Mouse (Mus musculus): ENCODE data around the gene Erp27. TPM values are rescaled to one million over a fixed set of nuclear protein-coding genes. Genes with fewer than 3 reads are reported as not detected.

Erp27 gene
- polyA plus RNA-seq, 1 experiment from 2014 or later: 0.28 TPM

- 48% methylated on average over 8 of the region's 8 CpGs for WGBS
- Histone ChIP-seq H3K9me3 (no peaks in the 10 kb centered on the region), H3K4me2 (replicated peaks) (no peak overlapping the region), H3K9ac (no peak overlapping the region), H3K27me3 (no peaks in the 10 kb centered on the region), H3K4me1 (peaks cover 20% of the 10 kb centered on the region; the same call in 1 of the 2 replicates), H3K4me3 (no peak overlapping the region), H3K27ac (no peak overlapping the region), H3K36me3 (no peaks in the 10 kb centered on the region)
- ATAC-seq (ENCODE audit: low FRiP score, low read depth): peak; percentile 32; the same call in 1 of the 2 replicates
Observed at GRCm38 (mm10) chr6:136881678-136882077, 40.3 kb downstream of the Erp27 start.

GRCm38 (mm10) chr6:136875670-136876069, 46.3 kb downstream of the Erp27 start, which contains the start of gene Mgp:
TSS of gene Mgp (minus strand) at chr6:136875823.
- Histone ChIP-seq H3K4me1 (peaks cover 32% of the 10 kb centered on the region), H3K9me3 (no peaks in the 10 kb centered on the region), H3K4me2 (replicated peaks) (peak within 1 kb of the TSS; percentile 63), H3K27ac (peak within 1 kb of the TSS; percentile 85), H3K4me3 (peak within 1 kb of the TSS; percentile 46), H3K36me3 (0 out of 2 replicates have a peak, but pooled peaks cover 5% of the 10 kb centered on the region), H3K27me3 (no peaks in the 10 kb centered on the region), H3K9ac (peak within 1 kb of the TSS; percentile 67)
- 15% methylated on average over 9 of the region's 9 CpGs for WGBS
- peak; percentile 90 for ATAC-seq (ENCODE audit: low FRiP score, low read depth)

- Histone ChIP-seq H3K9me3 (no peaks in the 10 kb centered on the region), H3K4me2 (replicated peaks) (peak overlapping the region; percentile 57), H3K36me3 (0 out of 2 replicates have a peak, but pooled peaks cover 5% of the 10 kb centered on the region), H3K27ac (peak overlapping the region; percentile 64; the same call in 1 of the 2 replicates), H3K27me3 (no peaks in the 10 kb centered on the region), H3K9ac (peak overlapping the region; percentile 48), H3K4me1 (peaks cover 32% of the 10 kb centered on the region), H3K4me3 (peak overlapping the region; percentile 46)
- WGBS: 14% methylated on average over 8 of the region's 8 CpGs
- ATAC-seq (ENCODE audit: low FRiP score, low read depth): 0 out of 2 replicates have a peak, but pooled peaks have one; percentile 21
Observed at GRCm38 (mm10) chr6:136874599-136874998, 47.4 kb downstream of the Erp27 start.

GRCm38 (mm10) chr6:136868921-136869320, 53.1 kb downstream of the Erp27 start:
- Histone ChIP-seq H3K9ac (no peak overlapping the region), H3K36me3 (0 out of 2 replicates have a peak, but pooled peaks cover 5% of the 10 kb centered on the region), H3K4me1 (peaks cover 44% of the 10 kb centered on the region), H3K9me3 (no peaks in the 10 kb centered on the region), H3K4me3 (no peak overlapping the region), H3K27ac (no peak overlapping the region), H3K4me2 (replicated peaks) (no peak overlapping the region), H3K27me3 (no peaks in the 10 kb centered on the region)
- WGBS: 65% methylated on average over 5 of the region's 5 CpGs
- ATAC-seq (ENCODE audit: low FRiP score, low read depth): no peak

DNA sequence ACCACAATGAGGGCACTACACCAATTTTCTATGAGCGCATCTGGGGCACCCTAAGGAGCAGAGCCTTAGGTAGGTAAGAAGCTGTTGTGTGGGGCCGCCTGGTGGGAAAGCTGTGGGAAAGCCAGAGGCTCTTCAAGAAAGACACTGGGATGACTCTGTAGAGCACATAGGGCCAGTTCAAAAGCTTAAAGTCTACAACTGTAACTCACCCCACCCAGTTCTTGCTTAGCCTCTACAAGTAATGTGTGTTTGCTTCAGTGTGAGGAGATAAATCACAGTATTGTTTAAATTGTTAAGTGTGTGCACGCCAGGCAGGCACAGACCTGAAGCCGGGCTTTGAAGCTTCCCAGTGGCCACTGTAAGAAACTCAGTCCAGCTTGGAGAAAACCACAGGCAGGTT, 55.8 kb downstream of the Erp27 start:
- H3K27ac ChIP-seq: no peak overlapping the region
- H3K9ac ChIP-seq: no peak overlapping the region
- 73% methylated on average over 4 of the region's 4 CpGs for WGBS
- H3K4me3 ChIP-seq: no peak overlapping the region
- H3K27me3 ChIP-seq: no peaks in the 10 kb centered on the region
- H3K4me1 ChIP-seq: peaks cover 32% of the 10 kb centered on the region
- no peaks in the 10 kb centered on the region for H3K9me3 ChIP-seq
- H3K36me3 ChIP-seq: no peaks in the 10 kb centered on the region
- ATAC-seq (ENCODE audit: low FRiP score, low read depth): no peak
- no peak overlapping the region for H3K4me2 ChIP-seq (replicated peaks)

DNA sequence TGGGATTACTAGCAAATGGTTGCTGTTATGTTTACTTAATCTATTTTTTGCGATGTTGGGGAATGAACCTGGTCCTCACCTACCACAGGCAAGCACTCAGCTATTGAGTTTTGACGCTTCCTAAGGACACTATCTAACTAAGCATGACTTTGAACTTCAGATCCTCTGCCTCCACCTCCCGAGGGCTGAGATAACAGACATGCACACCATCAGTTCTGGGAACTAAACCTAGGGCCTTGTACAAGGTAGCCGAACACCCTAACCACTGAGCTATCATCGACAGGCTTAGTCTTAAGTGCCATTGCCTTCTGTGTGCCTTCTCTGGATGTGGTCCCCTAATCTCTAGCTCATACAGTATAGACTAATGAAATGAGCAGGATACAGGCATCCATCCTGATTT, 56.6 kb downstream of the Erp27 start:
- H3K4me2 ChIP-seq (replicated peaks): no peak overlapping the region
- H3K4me3 ChIP-seq: no peak overlapping the region
- H3K9me3 ChIP-seq: no peaks in the 10 kb centered on the region
- no peak overlapping the region for H3K27ac ChIP-seq
- ATAC-seq (ENCODE audit: low FRiP score, low read depth): no peak
- peaks cover 32% of the 10 kb centered on the region for H3K4me1 ChIP-seq
- no peaks in the 10 kb centered on the region for H3K36me3 ChIP-seq
- WGBS: 91% methylated on average over 5 of the region's 5 CpGs
- H3K9ac ChIP-seq: no peak overlapping the region
- no peaks in the 10 kb centered on the region for H3K27me3 ChIP-seq

GRCm38 (mm10) chr6:136861020-136861419, 61.0 kb downstream of the Erp27 start:
- H3K27me3 ChIP-seq: no peaks in the 10 kb centered on the region
- H3K36me3 ChIP-seq: no peaks in the 10 kb centered on the region
- H3K9ac ChIP-seq: no peak overlapping the region
- no peaks in the 10 kb centered on the region for H3K9me3 ChIP-seq
- 44% methylated on average over 9 of the region's 9 CpGs for WGBS
- no peak overlapping the region for H3K27ac ChIP-seq
- ATAC-seq (ENCODE audit: low FRiP score, low read depth): 0 out of 2 replicates have a peak, but pooled peaks have one; percentile 20
- H3K4me3 ChIP-seq: no peak overlapping the region
- H3K4me2 ChIP-seq (replicated peaks): no peak overlapping the region
- H3K4me1 ChIP-seq: peaks cover 23% of the 10 kb centered on the region

GRCm38 (mm10) chr6:136858420-136858819, 63.6 kb downstream of the Erp27 start:
- no peak overlapping the region for H3K27ac ChIP-seq
- H3K4me3 ChIP-seq: no peak overlapping the region
- H3K4me1 ChIP-seq: peaks cover 29% of the 10 kb centered on the region
- H3K27me3 ChIP-seq: no peaks in the 10 kb centered on the region
- H3K36me3 ChIP-seq: no peaks in the 10 kb centered on the region
- no peaks in the 10 kb centered on the region for H3K9me3 ChIP-seq
- no peak overlapping the region for H3K4me2 ChIP-seq (replicated peaks)
- 74% methylated on average over 8 of the region's 8 CpGs for WGBS
- H3K9ac ChIP-seq: no peak overlapping the region
- no peak for ATAC-seq (ENCODE audit: low FRiP score, low read depth)

DNA sequence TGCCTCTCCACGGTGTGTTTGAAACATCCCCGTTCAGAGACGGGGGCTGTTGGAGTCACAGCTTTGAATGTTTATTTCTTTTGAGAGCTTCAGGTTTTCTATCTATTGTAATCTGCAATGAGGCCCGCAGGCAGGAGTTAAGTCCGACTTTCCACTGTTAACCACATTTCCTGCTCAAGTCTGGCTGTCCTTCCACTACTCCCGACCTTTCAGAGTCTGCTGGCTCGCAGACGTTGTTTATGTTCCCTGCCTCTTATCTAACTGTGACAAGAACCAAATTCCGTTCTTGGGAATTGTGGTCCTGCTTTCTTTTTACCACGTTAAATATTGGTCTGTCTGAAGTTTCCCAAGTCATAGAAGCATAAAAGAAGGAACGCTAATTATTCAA, 64.1 kb downstream of the Erp27 start:
- ATAC-seq (ENCODE audit: low FRiP score, low read depth): no peak
- 21% methylated on average over 11 of the region's 11 CpGs for WGBS

More for the DNA sequence above, 64.1 kb downstream of the Erp27 start:
- peaks cover 30% of the 10 kb centered on the region for H3K4me1 ChIP-seq
- H3K9me3 ChIP-seq: no peaks in the 10 kb centered on the region
- H3K4me2 ChIP-seq (replicated peaks): peak overlapping the region; percentile 31
- H3K27ac ChIP-seq: peak overlapping the region; percentile 39; the same call in 1 of the 2 replicates
- no peaks in the 10 kb centered on the region for H3K36me3 ChIP-seq
- H3K27me3 ChIP-seq: no peaks in the 10 kb centered on the region
- no peak overlapping the region for H3K4me3 ChIP-seq
- peak overlapping the region; percentile 35; the same call in 1 of the 2 replicates for H3K9ac ChIP-seq

Other genes with a start within 250 kb of the Erp27 start
- gene Gucy2c, start 140.4 kb downstream of the Erp27 start, polyA plus RNA-seq (2015; fragmentation: Nextera tagmentation; extraction: Ambion mirVana): 0.04 and 0.10 TPM in 2 replicates
- 0.74 and 0.84 TPM in 2 replicates for gene Hist4h4, start 117.8 kb downstream of the Erp27 start, polyA plus RNA-seq (2015; fragmentation: Nextera tagmentation; extraction: Ambion mirVana)
- gene H2afj, start 113.9 kb downstream of the Erp27 start, polyA plus RNA-seq (2015; fragmentation: Nextera tagmentation; extraction: Ambion mirVana): 85.9 and 95.9 TPM in 2 replicates
- 1.8 and 2.2 TPM in 2 replicates for gene BC049715, start 94.6 kb downstream of the Erp27 start, polyA plus RNA-seq (2015; fragmentation: Nextera tagmentation; extraction: Ambion mirVana)
- 110 and 114 TPM in 2 replicates for gene Wbp11, start 93.9 kb downstream of the Erp27 start, polyA plus RNA-seq (2015; fragmentation: Nextera tagmentation; extraction: Ambion mirVana)
- 1.2 and 1.7 TPM in 2 replicates for gene Smco3, start 86.7 kb downstream of the Erp27 start, polyA plus RNA-seq (2015; fragmentation: Nextera tagmentation; extraction: Ambion mirVana)
- 2.3 and 3.1 TPM in 2 replicates for gene Art4, start 64.4 kb downstream of the Erp27 start, polyA plus RNA-seq (2015; fragmentation: Nextera tagmentation; extraction: Ambion mirVana)
- gene Mgp, start 46.4 kb downstream of the Erp27 start, polyA plus RNA-seq (2015; fragmentation: Nextera tagmentation; extraction: Ambion mirVana): 180 and 183 TPM in 2 replicates
- gene Pde6h, start 1.7 kb upstream of the Erp27 start, polyA plus RNA-seq (2015; fragmentation: Nextera tagmentation; extraction: Ambion mirVana): 0.18 and 0.63 TPM in 2 replicates
- 75.3 and 78.3 TPM in 2 replicates for gene Arhgdib, start 19.7 kb upstream of the Erp27 start, polyA plus RNA-seq (2015; fragmentation: Nextera tagmentation; extraction: Ambion mirVana)
- 18.6 and 23.2 TPM in 2 replicates for gene Rerg, start 248.3 kb upstream of the Erp27 start, polyA plus RNA-seq (2015; fragmentation: Nextera tagmentation; extraction: Ambion mirVana)